Mouse (Mus musculus): ENCODE measurements around the gene Hs3st5.

The Hs3st5 gene

GRCm38 (mm10) chr10:36795311-36795710 is 288.7 kb downstream of the Hs3st5 start:
- no peak for DNase-seq (ENCODE audit: extremely low read depth, low read depth, low spot score)

- no peak for DNase-seq (ENCODE audit: extremely low read depth, low read depth, low spot score)
Measured at GRCm38 (mm10) chr10:36800925-36801482, 294.4 kb downstream of the Hs3st5 start.

DNA sequence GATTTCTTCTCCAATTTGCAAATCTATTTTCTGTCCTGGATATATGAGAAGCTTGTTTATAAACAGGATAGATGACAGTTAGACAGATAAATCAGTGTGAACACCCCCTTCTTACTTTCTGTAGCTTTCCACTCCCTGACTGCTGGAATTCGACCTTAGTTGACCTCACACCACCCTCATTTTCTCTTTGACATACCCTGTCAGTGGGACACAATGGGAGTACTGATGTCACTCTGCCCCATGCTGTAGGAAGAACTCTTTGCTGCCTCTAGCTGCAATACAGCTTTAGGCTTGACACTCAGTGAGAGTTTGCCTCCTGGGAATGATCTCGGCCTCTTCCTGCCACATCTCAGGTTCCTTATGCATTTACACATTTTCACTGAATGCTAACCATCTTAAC is 297.1 kb downstream of the Hs3st5 start:
- no peak for DNase-seq (ENCODE audit: extremely low read depth, low read depth, low spot score)

GRCm38 (mm10) chr10:36805265-36805664 is 298.7 kb downstream of the Hs3st5 start:
- no peak for DNase-seq (ENCODE audit: extremely low read depth, low read depth, low spot score)

DNA sequence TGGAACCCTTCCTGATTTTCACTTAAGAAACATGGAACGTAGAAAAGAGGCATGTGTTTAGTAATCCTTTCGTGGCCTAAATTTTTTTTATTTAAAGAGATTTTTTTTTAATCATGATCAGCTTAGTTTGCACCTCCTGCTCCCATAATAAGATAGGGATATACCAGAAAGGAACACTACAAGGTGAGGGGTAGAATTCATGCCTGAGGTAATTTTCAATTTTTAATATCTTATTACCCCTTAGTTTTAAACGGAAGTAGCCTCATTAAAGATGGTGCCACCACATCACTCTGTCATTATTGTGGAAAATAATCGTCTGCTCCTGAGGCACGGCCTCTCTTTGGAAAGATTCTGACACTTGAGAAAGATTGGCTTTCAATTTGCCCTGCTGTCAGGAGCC is 299.2 kb downstream of the Hs3st5 start:
- DNase-seq (ENCODE audit: extremely low read depth, low read depth, low spot score), result no peak

DNA sequence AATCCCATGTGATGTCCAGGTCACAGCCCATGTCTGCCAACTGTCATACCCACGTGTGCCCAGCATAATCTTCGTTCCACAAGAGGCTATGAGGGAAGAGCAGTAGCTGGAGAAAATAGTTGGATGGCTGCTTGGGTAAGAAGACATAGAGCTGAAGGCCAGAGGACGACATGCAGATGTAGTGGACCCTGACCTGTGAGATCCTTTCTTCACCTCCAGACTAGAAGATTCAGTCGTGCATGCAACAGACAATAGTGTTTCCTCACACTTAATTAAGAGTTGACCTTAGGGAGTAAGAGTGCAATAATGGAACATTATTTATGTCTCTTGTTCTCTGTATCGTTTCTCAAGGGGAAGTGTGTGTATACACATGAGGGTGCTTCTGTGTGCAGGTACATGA is 300.4 kb downstream of the Hs3st5 start:
- no peak for DNase-seq (ENCODE audit: extremely low read depth, low read depth, low spot score)

- no peak for DNase-seq (ENCODE audit: extremely low read depth, low read depth, low spot score)
Measured at GRCm38 (mm10) chr10:36818867-36819266, 312.3 kb downstream of the Hs3st5 start.

DNA sequence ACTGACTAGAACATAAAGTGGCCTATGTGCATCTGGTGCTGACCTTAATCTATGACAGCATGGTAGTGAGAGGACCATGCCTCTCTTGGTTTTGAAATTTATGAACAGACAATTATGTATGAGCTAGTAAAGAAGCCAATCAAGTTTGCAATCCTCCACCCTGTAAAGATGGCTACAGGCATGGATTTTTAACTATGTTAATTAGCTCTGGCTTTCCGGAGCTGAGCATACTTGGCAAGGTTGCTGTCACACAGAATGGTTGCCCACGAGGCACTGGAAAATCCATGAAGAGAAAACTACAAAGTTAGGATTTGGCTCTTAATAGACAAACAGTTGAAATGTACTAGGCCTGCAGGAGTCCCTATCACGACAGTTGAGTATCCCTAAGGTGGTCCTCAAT is 322.5 kb downstream of the Hs3st5 start:
- DNase-seq (ENCODE audit: extremely low read depth, low read depth, low spot score), result no peak

- no peak for DNase-seq (ENCODE audit: extremely low read depth, low read depth, low spot score)
Measured at GRCm38 (mm10) chr10:36832204-36832603, 325.6 kb downstream of the Hs3st5 start.

GRCm38 (mm10) chr10:36834224-36834623 is 327.6 kb downstream of the Hs3st5 start:
- no peak for DNase-seq (ENCODE audit: extremely low read depth, low read depth, low spot score)

DNA sequence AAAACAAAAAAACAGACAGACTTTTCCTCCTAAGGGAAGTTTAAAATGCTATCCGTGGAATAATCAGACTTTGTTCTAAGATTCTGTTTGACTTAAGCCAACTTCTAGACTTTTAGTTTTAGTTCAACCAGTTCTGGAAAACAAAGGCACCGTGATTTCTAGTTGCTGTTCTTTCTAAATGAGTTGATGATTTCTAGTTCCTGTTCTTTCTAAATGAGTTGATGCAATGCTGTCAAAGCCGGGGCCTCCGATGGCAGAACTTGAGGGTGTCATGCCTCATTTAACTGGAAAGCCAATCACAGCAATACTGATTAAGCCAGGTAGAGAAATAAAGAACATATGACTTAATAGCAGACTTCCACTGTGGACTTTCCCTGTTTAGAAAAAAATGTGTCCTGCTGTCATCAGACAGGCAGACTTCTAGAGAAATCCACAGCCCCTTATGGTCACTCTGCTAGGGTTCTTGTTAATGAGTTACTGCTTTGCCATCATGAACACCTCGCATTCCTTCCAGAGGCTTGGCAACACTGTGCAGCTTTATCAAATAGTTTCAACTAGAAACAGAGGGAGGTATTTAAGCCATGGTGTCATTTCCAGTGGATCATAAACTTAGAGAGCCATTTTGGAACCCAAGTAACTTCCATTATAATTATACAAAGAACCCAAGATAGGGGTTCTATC is 329.4 kb downstream of the Hs3st5 start:
- no peak for DNase-seq (ENCODE audit: extremely low read depth, low read depth, low spot score)

DNA sequence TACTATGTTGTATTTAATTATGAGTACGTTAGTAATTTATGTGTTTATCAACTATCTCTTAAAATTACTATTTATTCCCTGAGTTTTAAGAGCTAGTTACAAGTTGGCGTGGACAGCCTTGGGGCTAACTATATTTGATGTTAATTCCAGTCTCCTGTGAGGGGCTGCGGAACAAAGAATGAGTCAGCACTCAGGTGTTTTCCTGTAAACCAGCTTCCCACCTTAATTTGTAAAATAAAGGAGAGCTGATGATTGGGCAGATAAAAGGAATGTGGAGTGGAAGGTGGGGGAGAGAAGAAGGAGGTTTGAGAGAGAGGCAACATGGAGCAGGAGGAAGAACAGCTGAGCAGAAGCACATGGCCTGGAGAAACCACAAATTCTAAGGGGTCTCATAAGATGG is 343.6 kb downstream of the Hs3st5 start:
- no peak for DNase-seq (ENCODE audit: extremely low read depth, low read depth, low spot score)

DNA sequence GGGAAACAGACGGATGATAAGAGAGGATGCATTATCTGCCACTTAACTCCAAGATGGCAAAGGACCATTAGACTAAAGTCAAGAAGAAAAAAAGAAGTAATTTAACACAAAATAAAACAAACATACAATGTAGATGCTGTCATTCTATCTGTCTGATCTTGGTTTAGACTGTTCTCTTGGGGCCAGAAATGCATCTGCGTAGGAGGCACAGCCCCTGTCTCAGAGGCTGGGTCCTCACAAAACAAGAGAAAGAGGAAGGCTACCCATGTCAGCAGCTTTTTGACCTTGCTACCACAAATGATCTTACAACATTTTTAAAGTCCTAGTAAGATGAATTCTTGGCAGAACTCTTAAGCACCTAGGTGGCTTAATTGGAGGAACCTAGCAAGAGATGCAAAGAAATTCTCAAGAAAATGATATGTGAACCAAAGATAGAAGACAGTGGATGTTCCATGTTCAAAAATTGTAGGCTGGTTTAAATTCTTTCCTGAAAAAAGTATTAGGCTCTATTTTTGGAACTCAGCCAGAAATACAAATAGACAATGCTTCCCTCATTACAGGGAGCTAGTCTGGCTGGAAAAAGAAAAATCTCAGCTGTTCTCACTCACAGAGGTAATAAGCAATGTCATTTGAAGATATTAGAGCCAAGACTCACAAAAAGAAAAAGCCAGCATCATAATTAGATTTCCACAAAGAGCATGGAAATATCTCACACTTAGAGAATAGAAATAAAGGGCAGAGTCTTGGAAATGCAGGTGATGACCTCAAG is 355.7 kb downstream of the Hs3st5 start:
- no peak for DNase-seq (ENCODE audit: extremely low read depth, low read depth, low spot score)

Measured in fat pad, adult 2 months (tissue).